Mouse (Mus musculus): ENCODE data around the gene Clcn3.

DNA sequence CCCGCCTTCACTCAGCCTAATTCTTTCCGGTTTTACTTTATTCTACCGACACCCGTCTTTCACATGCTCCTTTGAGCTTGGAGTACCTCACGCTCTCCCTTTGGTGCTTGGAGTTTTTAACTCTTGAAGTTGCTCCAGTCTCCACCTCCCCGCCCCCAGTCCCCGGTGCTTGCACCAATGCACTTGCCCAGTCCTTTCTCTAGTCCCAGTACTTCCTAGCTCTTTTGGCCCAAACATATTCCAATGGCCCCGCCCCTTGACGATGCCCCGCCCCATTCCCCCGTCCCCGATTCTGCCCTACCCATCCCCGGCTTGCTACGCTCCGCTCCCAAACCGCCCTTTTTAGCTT, 9.4 kb upstream of the Clcn3 start:
- no peak for TF ChIP-seq CTCF (IDR thresholded peaks at IDR 0.05; ENCODE audit: borderline replicate concordance, insufficient read depth, low read length)
- TF ChIP-seq POLR2A (IDR thresholded peaks at IDR 0.05; ENCODE audit: low read depth, low read length) = peak; percentile 57; the same call in 1 of the 2 replicates

Measured in embryonic fibroblast, embryonic 13.5 days (primary cell).